Mouse (Mus musculus) lung, postnatal 10 days (tissue): Measurements from ENCODE around the gene Ube2h.
"Not testable (repeated sequence)": the region's sequence is repeated elsewhere in the genome, so short reads cannot be mapped to it uniquely, and the experiment has no call there.

Source experiments
- DNase-seq: peaks from one replicate; pipeline ENCODE4 v3.0.0; 2021

Gene Ube2h

GRCm38 (mm10) chr6:30243347-30244007 is 60.9 kb downstream of the Ube2h start:
- DNase-seq, result no peak

- DNase-seq, result no peak
Observed at GRCm38 (mm10) chr6:30242928-30243327, 61.4 kb downstream of the Ube2h start.

GRCm38 (mm10) chr6:30240105-30240504 is 64.2 kb downstream of the Ube2h start:
- DNase-seq, result no peak

GRCm38 (mm10) chr6:30239207-30239606 is 65.1 kb downstream of the Ube2h start:
- DNase-seq, result no peak

- no peak for DNase-seq
Observed at GRCm38 (mm10) chr6:30238079-30238478, 66.3 kb downstream of the Ube2h start.

GRCm38 (mm10) chr6:30236564-30236963 is 67.8 kb downstream of the Ube2h start:
- no peak for DNase-seq

- no peak for DNase-seq
Observed at GRCm38 (mm10) chr6:30231758-30232293, 72.5 kb downstream of the Ube2h start.

GRCm38 (mm10) chr6:30230246-30230645 is 74.1 kb downstream of the Ube2h start:
- DNase-seq, result no peak

GRCm38 (mm10) chr6:30228921-30229320 is 75.4 kb downstream of the Ube2h start:
- DNase-seq, result no peak

- DNase-seq, result no peak
Observed at GRCm38 (mm10) chr6:30228353-30228752, 76.0 kb downstream of the Ube2h start.

- DNase-seq, result no peak
Observed at GRCm38 (mm10) chr6:30226971-30227700, 77.2 kb downstream of the Ube2h start.

- no peak for DNase-seq
Observed at GRCm38 (mm10) chr6:30224693-30225092, 79.6 kb downstream of the Ube2h start.

GRCm38 (mm10) chr6:30222321-30222720 is 82.0 kb downstream of the Ube2h start:
- no peak for DNase-seq

- no peak for DNase-seq
Observed at GRCm38 (mm10) chr6:30217581-30217980, 86.8 kb downstream of the Ube2h start.

GRCm38 (mm10) chr6:30212468-30212867 is 91.9 kb downstream of the Ube2h start:
- no peak for DNase-seq

- peak; percentile 13 for DNase-seq
Observed at GRCm38 (mm10) chr6:30211641-30212455, 92.5 kb downstream of the Ube2h start.

- DNase-seq, result peak; percentile 78
Observed at GRCm38 (mm10) chr6:30210788-30211187, 93.6 kb downstream of the Ube2h start.

GRCm38 (mm10) chr6:30208844-30209243 is 95.5 kb downstream of the Ube2h start:
- no peak for DNase-seq

- peak; percentile 81 for DNase-seq
Observed at GRCm38 (mm10) chr6:30205587-30206202, 98.6 kb downstream of the Ube2h start.

GRCm38 (mm10) chr6:30205180-30205538 is 99.2 kb downstream of the Ube2h start:
- not testable (repeated sequence) for DNase-seq

GRCm38 (mm10) chr6:30204383-30205179 is 99.8 kb downstream of the Ube2h start:
- no peak for DNase-seq

- DNase-seq, result no peak
Observed at GRCm38 (mm10) chr6:30196143-30196542, 108.2 kb downstream of the Ube2h start.
